Mouse (Mus musculus) adrenal gland, adult (tissue): ENCODE results near the gene Cntnap2.

Source experiments
- DNase-seq, 2 experiments: peaks; one replicate each; pipeline ENCODE4 v3.0.0; 2022 to 2023; ENCODE audit warnings: low spot score in 1 of 2; ENCODE audit not compliant: inconsistent age in 2 of 2

The Cntnap2 gene

DNA sequence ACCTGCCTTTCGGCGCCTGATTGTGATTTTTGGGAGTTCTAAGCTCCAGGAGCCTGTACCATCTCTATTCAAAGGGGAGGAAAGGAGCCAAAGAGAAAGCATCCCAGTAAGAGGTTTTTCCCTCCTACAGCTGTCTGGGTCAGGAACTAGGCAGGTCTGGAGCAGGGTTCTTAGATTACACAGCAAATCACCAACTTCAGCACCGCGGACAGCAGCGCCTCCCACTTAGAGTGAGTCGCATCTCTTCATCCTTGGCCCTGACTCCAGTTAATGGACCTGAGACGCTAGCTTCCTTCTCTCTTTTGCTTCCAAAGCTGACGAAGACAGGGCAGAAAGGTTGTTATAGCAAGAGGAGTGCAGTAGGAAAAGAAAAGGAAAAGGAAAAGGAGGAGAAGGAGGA, at the start of gene Cntnap2:
Gene Cntnap2, plus strand, starts transcription at position 267 of the 400 bp plus-strand sequence.
- peak; percentile 29 to 74 for DNase-seq

- DNase-seq, result peak; percentile 5 to 61
Measured at GRCm38 (mm10) chr6:45026011-45026682, 33.0 kb upstream of the Cntnap2 start.

GRCm38 (mm10) chr6:45039454-45039853, 19.7 kb upstream of the Cntnap2 start:
- no peak for DNase-seq

- peak; percentile 2 to 35 for DNase-seq
Measured at GRCm38 (mm10) chr6:45059556-45060471, 657 bp downstream of the Cntnap2 start.

- no peak for DNase-seq
Measured at GRCm38 (mm10) chr6:45062214-45062997, 3.2 kb downstream of the Cntnap2 start.

DNA sequence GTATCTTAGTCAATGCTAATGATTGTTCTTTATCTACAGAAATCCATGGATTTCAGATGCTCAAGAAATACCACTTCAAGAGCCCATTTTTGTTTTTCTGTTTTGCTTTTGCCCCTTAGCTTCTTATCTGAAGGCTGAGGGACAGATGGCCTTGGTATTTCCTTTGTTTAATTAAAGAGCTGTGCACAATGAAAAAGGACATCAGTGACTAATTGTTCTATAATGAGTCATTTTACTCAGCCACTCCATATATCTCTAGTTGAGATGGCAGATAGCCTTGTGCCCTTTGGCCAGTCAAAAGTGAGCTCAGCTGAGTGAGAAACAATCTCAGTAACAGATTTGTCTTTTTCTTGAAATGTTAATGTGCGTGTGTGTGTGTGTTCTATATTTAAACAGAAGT, 29.1 kb downstream of the Cntnap2 start:
- peak; percentile 3 to 52 for DNase-seq

- no peak for DNase-seq
Measured at GRCm38 (mm10) chr6:45113613-45114012, 54.5 kb downstream of the Cntnap2 start.

GRCm38 (mm10) chr6:45144882-45145281, 85.7 kb downstream of the Cntnap2 start:
- no peak for DNase-seq

DNA sequence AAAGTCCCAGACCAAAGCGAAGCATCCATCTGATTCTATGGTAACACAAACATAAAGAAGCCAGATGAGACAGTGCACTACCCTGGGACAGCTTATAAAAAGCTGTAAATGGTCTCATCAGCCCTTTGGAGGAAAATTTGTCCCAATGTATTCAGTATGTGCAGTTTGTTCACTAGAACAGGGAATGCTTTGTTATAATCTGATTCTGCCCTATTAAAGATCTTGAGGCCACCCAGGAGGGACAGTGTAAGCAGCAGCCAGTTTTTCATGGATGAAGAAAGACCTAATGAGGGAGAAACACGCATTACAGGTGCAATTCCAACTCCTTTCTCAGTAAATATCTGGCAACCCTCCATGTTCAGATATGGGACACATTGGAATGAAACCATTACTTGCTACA, 145.9 kb downstream of the Cntnap2 start:
- no peak for DNase-seq

DNA sequence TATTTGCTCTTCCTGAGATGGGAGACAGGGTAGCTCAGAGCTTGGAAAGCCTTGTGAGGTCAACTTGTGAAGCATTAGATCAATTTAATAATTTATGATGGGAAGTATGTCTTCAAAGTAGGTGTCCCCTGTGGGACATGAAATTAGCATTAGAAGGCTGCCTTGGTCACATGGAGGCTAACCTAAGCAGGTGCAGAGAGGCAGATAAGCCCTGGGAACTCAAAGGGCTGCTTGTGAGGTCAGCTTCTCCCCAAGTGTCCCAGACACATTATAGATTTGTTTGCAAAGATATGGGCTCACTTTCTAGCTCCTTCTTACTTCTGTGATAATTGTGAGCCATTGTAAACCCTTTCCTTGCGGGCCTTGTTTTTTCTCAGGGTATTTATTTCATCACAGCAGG, 155.2 kb downstream of the Cntnap2 start:
- DNase-seq, result no peak

GRCm38 (mm10) chr6:45229002-45229401, 169.8 kb downstream of the Cntnap2 start:
- DNase-seq, result no peak

DNA sequence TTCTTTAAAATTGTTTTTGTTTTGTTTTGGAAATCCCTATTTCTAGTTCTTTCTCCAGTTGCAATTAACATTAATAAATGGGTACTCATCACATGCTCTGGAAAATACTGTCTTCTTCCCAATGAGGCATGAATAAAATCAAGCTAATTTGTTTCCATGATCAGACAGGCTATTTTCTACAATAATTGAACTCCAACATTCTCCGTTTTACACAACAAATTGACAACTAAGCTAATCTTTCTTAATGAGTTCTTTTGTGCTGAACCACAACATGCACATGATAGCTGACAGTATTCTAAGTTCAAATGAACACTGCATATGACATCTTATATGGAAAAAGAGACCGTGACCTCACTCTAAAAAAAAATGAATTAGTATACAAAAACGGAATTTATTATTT, 173.4 kb downstream of the Cntnap2 start:
- DNase-seq, result no peak

- DNase-seq, result no peak
Measured at GRCm38 (mm10) chr6:45236531-45236930, 177.4 kb downstream of the Cntnap2 start.

- no peak for DNase-seq
Measured at GRCm38 (mm10) chr6:45238117-45238516, 179.0 kb downstream of the Cntnap2 start.

- DNase-seq, result no peak
Measured at GRCm38 (mm10) chr6:45241218-45241617, 182.1 kb downstream of the Cntnap2 start.

GRCm38 (mm10) chr6:45244680-45245079, 185.5 kb downstream of the Cntnap2 start:
- no peak for DNase-seq

- no peak for DNase-seq
Measured at GRCm38 (mm10) chr6:45258047-45258446, 198.9 kb downstream of the Cntnap2 start.

DNA sequence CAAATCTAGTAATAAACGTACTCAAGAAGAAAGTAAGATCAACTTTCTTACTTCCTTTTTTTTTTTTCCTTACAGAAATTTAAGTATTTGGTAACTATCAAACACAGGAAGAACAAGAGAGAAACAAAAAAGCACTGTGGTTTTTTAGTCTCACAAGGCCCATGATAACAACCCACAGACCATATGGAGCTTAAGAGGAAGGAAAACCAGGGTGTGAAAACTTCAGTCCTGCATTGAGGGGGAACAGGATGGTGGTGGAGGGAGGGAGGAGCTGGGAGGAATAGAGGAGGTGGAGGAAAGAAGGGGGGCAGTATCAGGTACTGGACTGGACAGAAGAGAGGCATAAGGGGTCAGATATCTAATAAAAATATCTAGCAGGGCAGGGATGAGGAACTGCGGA, 212.4 kb downstream of the Cntnap2 start:
- no peak for DNase-seq

- DNase-seq, result no peak
Measured at GRCm38 (mm10) chr6:45273259-45273775, 214.2 kb downstream of the Cntnap2 start.

GRCm38 (mm10) chr6:45290154-45290553, 231.0 kb downstream of the Cntnap2 start:
- DNase-seq, result no peak

GRCm38 (mm10) chr6:45317455-45317854, 258.3 kb downstream of the Cntnap2 start:
- no peak for DNase-seq
